Mouse (Mus musculus) hindbrain, embryonic 11.5 days (tissue): Measurements from ENCODE around the gene Runx1. TPM values are rescaled to one million over a fixed set of nuclear protein-coding genes. Genes with fewer than 3 reads are reported as not detected.

ENCODE experiments used
- ATAC-seq: fragments of 200-750 bp; cut with Nextera tagmentation; 2 replicates; pipeline ENCODE4 v1.8.0; 2017; ENCODE audit warnings: mild to moderate bottlenecking, moderate TSS enrichment, moderate library complexity; ENCODE audit not compliant: low FRiP score
- DNase-seq: peaks from one replicate; pipeline ENCODE4 v3.0.0-alpha.2; 2015; ENCODE audit warnings: low spot score
- H3K27ac ChIP-seq: fragments of 300-500 bp; sonication (generic); 2 replicates; pipeline ENCODE4 v1.5.1; 2014; ENCODE audit warnings: mild to moderate bottlenecking, low read depth, low read length
- H3K27me3 ChIP-seq: fragments of 300-500 bp; sonication (generic); 2 replicates; pipeline ENCODE4 v1.6.1; 2014; ENCODE audit warnings: mild to moderate bottlenecking, low read length, moderate library complexity, mixed read lengths; ENCODE audit not compliant: control insufficient read depth, insufficient read depth
- H3K36me3 ChIP-seq: fragments of 300-500 bp; sonication (generic); 2 replicates; pipeline ENCODE4 v1.6.1; 2014; ENCODE audit warnings: mild to moderate bottlenecking, low read length, moderate library complexity, mixed read lengths; ENCODE audit not compliant: control insufficient read depth, insufficient read depth
- H3K4me1 ChIP-seq: fragments of 300-500 bp; sonication (generic); replicated peaks from 2 replicates; pipeline ENCODE4 v1.6.1; 2014; ENCODE audit warnings: low read length, mixed read lengths; ENCODE audit not compliant: control insufficient read depth, insufficient read depth
- H3K4me2 ChIP-seq: fragments of 300-500 bp; sonication (generic); replicated peaks from 2 replicates; pipeline ENCODE4 v1.6.1; 2014; ENCODE audit warnings: mild to moderate bottlenecking, low read depth, low read length
- H3K4me3 ChIP-seq: fragments of 300-500 bp; sonication (generic); 2 replicates; pipeline ENCODE4 v1.5.1; 2014; ENCODE audit warnings: low read depth, low read length
- H3K9ac ChIP-seq: fragments of 300-500 bp; sonication (generic); 2 replicates; pipeline ENCODE4 v1.6.1; 2014; ENCODE audit warnings: low read depth, low read length
- H3K9me3 ChIP-seq: fragments of 300-500 bp; sonication (generic); 2 replicates; pipeline ENCODE4 v1.6.1; 2016; ENCODE audit warnings: low read length; ENCODE audit not compliant: control insufficient read depth
- WGBS: fragments of 180-500 bp; shearing (Covaris S2); extraction: QIAGEN DNeasy Blood & Tissue Kit; methylation state at CpG from one replicate; pipeline ENCODE4 v1.1.7; 2014; 5-methylcytosine and 5-hydroxymethylcytosine counted together
- polyA plus RNA-seq: library from polyadenylated mRNA; unstranded; fragments of >200 nt; fragmentation: Nextera tagmentation; extraction: Ambion mirVana; gene quantifications from 2 replicates; pipeline ENCODE4 v1.2.1, GENCODE M21; 2014

Runx1 gene
- polyA plus RNA-seq, 1 experiment from 2014 or later, result 2.6 TPM

- DNase-seq (no peak), ATAC-seq (no peak)
- Histone ChIP-seq H3K36me3 (no peaks in the 10 kb centered on the region), H3K9ac (no peak overlapping the region), H3K4me1 (0 out of 2 replicates have a peak, but pooled peaks cover 2% of the 10 kb centered on the region), H3K4me2 (no peak overlapping the region), H3K27ac (no peak overlapping the region), H3K9me3 (no peaks in the 10 kb centered on the region), H3K27me3 (no peaks in the 10 kb centered on the region), H3K4me3 (no peak overlapping the region)
- 53% methylated on average over 12 of the region's 12 CpGs for WGBS
These were observed 86.0 kb downstream of the Runx1 start for GRCm38 (mm10) chr16:92739997-92740396.

- no peaks in the 10 kb centered on the region for H3K9me3 ChIP-seq
- no peak overlapping the region for H3K27ac ChIP-seq
- no peaks in the 10 kb centered on the region for H3K36me3 ChIP-seq
- no peaks in the 10 kb centered on the region for H3K27me3 ChIP-seq
- no peak for DNase-seq
- H3K4me1 ChIP-seq, result 0 out of 2 replicates have a peak, but pooled peaks cover 2% of the 10 kb centered on the region
- no peak for ATAC-seq
- H3K4me3 ChIP-seq, result no peak overlapping the region
- no peak overlapping the region for H3K4me2 ChIP-seq
- no peak overlapping the region for H3K9ac ChIP-seq
- 60% methylated on average over 7 of the region's 7 CpGs for WGBS
These were observed 86.7 kb downstream of the Runx1 start for GRCm38 (mm10) chr16:92739071-92739793.

GRCm38 (mm10) chr16:92738476-92739010 lies 87.4 kb downstream of the Runx1 start:
- ATAC-seq, result no peak
- Histone ChIP-seq H3K27me3 (no peaks in the 10 kb centered on the region), H3K4me1 (0 out of 2 replicates have a peak, but pooled peaks cover 2% of the 10 kb centered on the region), H3K9me3 (no peaks in the 10 kb centered on the region), H3K36me3 (no peaks in the 10 kb centered on the region), H3K9ac (no peak overlapping the region), H3K27ac (no peak overlapping the region), H3K4me2 (no peak overlapping the region), H3K4me3 (no peak overlapping the region)
- DNase-seq, result no peak
- WGBS, result 72% methylated on average over 11 of the region's 11 CpGs

- H3K27ac ChIP-seq, result no peak overlapping the region
- H3K4me2 ChIP-seq, result no peak overlapping the region
- H3K9me3 ChIP-seq, result no peaks in the 10 kb centered on the region
- DNase-seq (no peak), ATAC-seq (no peak)
- no peaks in the 10 kb centered on the region for H3K36me3 ChIP-seq
- no peak overlapping the region for H3K4me3 ChIP-seq
- no peaks in the 10 kb centered on the region for H3K27me3 ChIP-seq
- no peak overlapping the region for H3K9ac ChIP-seq
- H3K4me1 ChIP-seq, result no peaks in the 10 kb centered on the region
- WGBS, result 94% methylated on average over 9 of the region's 9 CpGs
These were observed 99.1 kb downstream of the Runx1 start for GRCm38 (mm10) chr16:92726870-92727269.

- no peak overlapping the region for H3K9ac ChIP-seq
- H3K4me3 ChIP-seq, result no peak overlapping the region
- no peaks in the 10 kb centered on the region for H3K4me1 ChIP-seq
- ATAC-seq (no peak), DNase-seq (no peak)
- H3K9me3 ChIP-seq, result no peaks in the 10 kb centered on the region
- 92% methylated on average over 3 of the region's 3 CpGs for WGBS
- H3K4me2 ChIP-seq, result no peak overlapping the region
- H3K27me3 ChIP-seq, result no peaks in the 10 kb centered on the region
- no peak overlapping the region for H3K27ac ChIP-seq
- no peaks in the 10 kb centered on the region for H3K36me3 ChIP-seq
These were observed 101.4 kb downstream of the Runx1 start for GRCm38 (mm10) chr16:92724526-92724925.

- H3K27ac ChIP-seq, result no peak overlapping the region
- no peaks in the 10 kb centered on the region for H3K9me3 ChIP-seq
- H3K36me3 ChIP-seq, result no peaks in the 10 kb centered on the region
- no peak overlapping the region for H3K4me3 ChIP-seq
- no peak overlapping the region for H3K9ac ChIP-seq
- ATAC-seq (no peak), DNase-seq (no peak)
- H3K27me3 ChIP-seq, result no peaks in the 10 kb centered on the region
- H3K4me1 ChIP-seq, result no peaks in the 10 kb centered on the region
- H3K4me2 ChIP-seq, result no peak overlapping the region
- 71% methylated on average over 10 of the region's 10 CpGs for WGBS
These were observed 105.3 kb downstream of the Runx1 start for GRCm38 (mm10) chr16:92720678-92721077.

- no peak overlapping the region for H3K27ac ChIP-seq
- H3K36me3 ChIP-seq, result no peaks in the 10 kb centered on the region
- H3K9me3 ChIP-seq, result no peaks in the 10 kb centered on the region
- WGBS, result 80% methylated on average over 6 of the region's 6 CpGs
- no peak overlapping the region for H3K4me3 ChIP-seq
- no peak overlapping the region for H3K9ac ChIP-seq
- no peak overlapping the region for H3K4me2 ChIP-seq
- DNase-seq, result no peak
- no peaks in the 10 kb centered on the region for H3K4me1 ChIP-seq
- no peaks in the 10 kb centered on the region for H3K27me3 ChIP-seq
- ATAC-seq, result no peak
These were observed 106.2 kb downstream of the Runx1 start for GRCm38 (mm10) chr16:92719725-92720124.

GRCm38 (mm10) chr16:92715599-92716483 lies 110.1 kb downstream of the Runx1 start:
- Histone ChIP-seq H3K27ac (no peak overlapping the region), H3K4me2 (no peak overlapping the region), H3K9ac (no peak overlapping the region), H3K4me1 (no peaks in the 10 kb centered on the region), H3K27me3 (no peaks in the 10 kb centered on the region), H3K4me3 (no peak overlapping the region), H3K9me3 (no peaks in the 10 kb centered on the region), H3K36me3 (no peaks in the 10 kb centered on the region)
- DNase-seq (no peak), ATAC-seq (no peak)
- 30% methylated on average over 15 of the region's 15 CpGs for WGBS
